Mouse (Mus musculus): ENCODE data around the gene C1ql1.

Gene C1ql1

DNA sequence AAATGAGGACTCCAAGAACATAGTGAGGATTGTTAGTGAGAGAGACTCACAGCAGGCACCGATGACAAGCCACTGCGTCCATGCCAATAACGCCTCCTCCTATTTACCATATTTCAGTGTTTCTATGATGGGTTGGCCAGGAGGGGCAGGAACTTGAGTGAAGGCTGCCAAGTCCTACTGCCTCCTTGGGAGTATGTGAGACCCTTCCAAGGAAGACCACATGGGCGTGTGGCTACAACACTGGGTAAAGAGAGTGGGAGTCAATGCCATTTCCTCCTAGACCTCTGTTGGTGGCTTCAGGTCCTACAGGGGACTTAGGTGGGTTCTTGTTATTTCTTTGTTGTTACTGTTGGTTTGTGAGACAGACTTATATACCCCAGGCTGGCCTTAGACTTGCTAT lies 45.3 kb downstream of the C1ql1 start:
- no peak for DNase-seq (ENCODE audit: low spot score)

DNA sequence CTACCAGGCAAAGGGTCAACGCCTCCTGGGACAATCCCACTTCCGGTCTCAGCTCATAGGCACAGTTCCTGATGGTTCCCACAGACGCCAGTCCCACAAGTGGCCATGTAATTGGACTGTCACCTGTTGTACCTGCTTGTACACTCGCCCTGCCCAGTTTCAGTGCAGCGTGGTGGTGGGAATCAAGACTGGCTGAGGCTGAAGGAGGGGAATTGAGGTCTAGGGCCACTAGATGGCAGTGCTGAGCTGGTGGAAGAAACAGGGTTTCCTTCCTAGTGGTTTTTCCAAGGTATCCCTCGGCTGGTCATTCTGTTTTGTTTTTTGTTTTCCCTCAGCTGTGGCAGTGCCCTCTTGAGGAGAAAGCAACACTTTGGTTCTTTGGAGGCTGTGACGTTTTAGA lies 45.7 kb downstream of the C1ql1 start, which contains the start of gene Gfap:
TSS of gene Gfap (minus strand) at position 150 of the 400 bp plus-strand sequence.
- peak; percentile 96 for DNase-seq (ENCODE audit: low spot score)

DNA sequence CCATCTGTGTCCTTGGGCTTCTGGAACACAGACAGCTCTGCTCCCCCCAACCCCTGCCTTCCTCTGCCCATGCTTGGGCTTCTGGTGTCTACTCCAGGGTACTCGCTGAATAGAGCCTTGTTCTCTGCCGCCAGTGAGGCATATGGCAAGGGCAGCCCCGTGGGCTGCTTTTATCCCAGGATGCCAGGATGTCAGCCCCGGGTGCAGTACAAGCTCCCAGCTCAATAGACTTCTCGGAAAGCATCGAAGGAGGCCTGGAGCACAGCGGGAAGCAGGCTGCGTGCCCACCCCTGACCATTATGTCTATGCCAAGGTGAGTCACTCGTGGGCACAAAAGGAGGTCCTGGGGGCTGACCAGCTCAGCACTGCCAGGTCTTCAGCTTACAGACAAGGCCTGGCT lies 48.1 kb downstream of the C1ql1 start:
- peak; percentile 26 for DNase-seq (ENCODE audit: low spot score)

DNA sequence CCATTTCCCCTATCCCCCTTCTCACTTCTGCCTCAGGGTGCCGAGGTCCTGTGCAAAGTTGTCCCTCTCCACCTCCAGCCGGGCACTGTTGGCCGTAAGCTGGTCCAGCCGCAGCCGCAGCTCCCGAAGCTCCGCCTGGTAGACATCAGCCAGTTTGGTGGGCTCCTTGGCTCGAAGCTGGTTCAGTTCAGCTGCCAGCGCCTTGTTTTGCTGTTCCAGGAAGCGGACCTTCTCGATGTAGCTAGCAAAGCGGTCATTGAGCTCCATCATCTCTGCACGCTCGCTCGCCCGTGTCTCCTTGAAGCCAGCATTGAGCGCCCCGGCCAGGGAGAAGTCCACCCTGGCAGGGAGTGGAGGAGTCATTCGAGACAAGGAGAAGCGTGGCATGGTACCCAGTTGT lies 49.8 kb downstream of the C1ql1 start:
- DNase-seq (ENCODE audit: low spot score), result no peak

DNA sequence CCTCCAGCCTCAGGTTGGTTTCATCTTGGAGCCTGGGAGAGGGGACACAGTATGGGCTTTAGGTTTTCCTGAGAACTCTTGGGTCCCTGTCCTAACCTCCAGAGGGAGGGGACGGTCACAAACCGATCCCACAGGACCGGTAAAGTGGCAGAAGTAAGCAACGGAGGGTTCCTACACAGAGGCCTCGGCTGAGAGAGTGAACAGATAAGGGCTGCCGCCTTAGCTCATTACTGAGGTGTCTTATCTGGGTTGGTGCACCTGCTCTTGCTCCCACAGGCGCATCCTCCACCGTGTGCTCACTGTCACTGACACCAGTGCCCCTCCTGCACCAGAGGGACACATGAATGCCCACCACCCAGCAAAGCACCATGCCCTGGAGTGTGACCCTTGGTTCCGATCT lies 50.7 kb downstream of the C1ql1 start:
- DNase-seq (ENCODE audit: low spot score), result no peak

DNA sequence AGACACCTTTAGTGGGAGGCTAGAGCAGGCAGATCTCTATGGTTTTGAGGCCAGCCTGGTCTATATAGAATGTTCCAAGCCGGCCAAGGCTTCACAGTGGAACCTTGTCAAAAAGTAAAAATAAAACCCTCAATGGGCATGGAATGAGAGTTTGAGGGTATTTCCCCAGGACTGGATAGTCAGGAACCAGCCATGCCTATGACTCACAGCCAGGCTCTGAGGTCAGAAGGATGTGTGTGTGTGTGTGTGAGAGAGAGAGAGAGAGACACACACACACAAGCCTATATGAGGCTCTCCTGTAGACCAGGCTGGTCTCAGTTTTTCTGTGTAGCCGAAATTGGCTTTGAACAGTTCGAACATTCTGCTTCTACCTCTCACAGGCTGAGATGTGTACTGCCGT lies 51.8 kb downstream of the C1ql1 start:
- no peak for DNase-seq (ENCODE audit: low spot score)

DNA sequence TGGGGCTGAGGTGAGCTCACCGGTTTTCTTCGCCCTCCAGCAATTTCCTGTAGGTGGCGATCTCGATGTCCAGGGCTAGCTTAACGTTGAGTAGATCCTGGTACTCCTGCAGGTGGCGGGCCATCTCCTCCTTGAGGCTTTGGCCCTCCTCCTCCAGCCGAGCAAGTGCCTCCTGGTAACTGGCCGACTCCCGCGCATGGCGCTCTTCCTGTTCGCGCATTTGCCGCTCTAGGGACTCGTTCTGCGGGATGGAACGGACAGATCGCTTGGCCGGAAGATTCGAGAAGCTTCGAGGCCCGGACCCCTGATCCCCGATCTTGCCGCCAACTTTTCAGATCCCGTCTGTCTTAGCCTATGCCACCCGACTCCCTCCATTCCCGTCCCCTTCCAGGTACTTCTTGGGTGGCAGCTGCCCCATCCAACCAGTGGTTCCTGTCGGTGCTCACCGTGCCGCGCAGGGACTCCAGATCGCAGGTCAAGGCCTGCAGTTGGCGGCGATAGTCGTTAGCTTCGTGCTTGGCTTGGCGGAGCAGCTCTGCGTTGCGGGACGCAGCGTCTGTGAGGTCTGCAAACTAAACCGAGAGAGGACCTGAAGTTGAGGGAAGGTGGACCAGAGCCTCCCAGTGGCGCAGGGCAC lies 53.4 kb downstream of the C1ql1 start:
- DNase-seq (ENCODE audit: low spot score), result peak; percentile 80

DNA sequence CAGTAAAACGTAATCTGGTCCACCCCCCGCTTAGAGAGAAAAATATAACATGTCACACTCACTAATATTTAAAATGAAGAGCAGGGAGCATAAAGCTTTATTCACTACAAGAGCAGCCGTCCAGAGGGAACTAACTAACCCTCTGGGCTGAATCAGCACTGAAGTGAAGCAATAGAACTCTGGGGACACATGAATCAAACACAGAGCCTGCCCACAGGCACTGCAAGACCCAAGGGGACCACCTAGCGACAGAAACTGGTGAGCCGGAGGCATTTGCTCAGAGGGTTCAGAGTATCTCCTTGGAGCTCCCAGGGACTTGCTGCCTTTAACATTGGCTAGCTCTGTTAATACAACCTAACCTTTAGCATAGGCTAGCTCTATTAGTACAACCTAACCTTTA lies 56.4 kb downstream of the C1ql1 start:
- no peak for DNase-seq (ENCODE audit: low spot score)

Data from retina, embryonic 14.5 days (tissue).